Mouse (Mus musculus) mesoderm, embryonic 11.5 days (tissue): Measurements from ENCODE around the gene Gm20388.

Experiments
- DNase-seq: peaks from one replicate; pipeline ENCODE4 v3.0.0-alpha.2; 2012; ENCODE audit warnings: low read depth, low spot score

Gene Gm20388

GRCm38 (mm10) chr8:122546811-122547453 lies 2636.3 kb downstream of the Gm20388 start:
- DNase-seq: no peak

- no peak for DNase-seq
Observed at GRCm38 (mm10) chr8:122547815-122548214, 2637.2 kb downstream of the Gm20388 start.

- no peak for DNase-seq
Observed at GRCm38 (mm10) chr8:122548331-122548730, 2637.7 kb downstream of the Gm20388 start.

GRCm38 (mm10) chr8:122548891-122549439 lies 2638.3 kb downstream of the Gm20388 start:
- no peak for DNase-seq

GRCm38 (mm10) chr8:122550234-122550994 lies 2639.8 kb downstream of the Gm20388 start:
- DNase-seq: peak; percentile 68

- DNase-seq: no peak
Observed at GRCm38 (mm10) chr8:122550995-122551264, 2640.3 kb downstream of the Gm20388 start.

GRCm38 (mm10) chr8:122551265-122552051 lies 2640.8 kb downstream of the Gm20388 start, which contains the start of gene Piezo1:
TSS of gene Piezo1 (minus strand) at chr8:122551329.
- DNase-seq: peak; percentile 89

GRCm38 (mm10) chr8:122554786-122555185 lies 2644.1 kb downstream of the Gm20388 start:
- no peak for DNase-seq

- DNase-seq: no peak
Observed at GRCm38 (mm10) chr8:122556030-122557009, 2645.7 kb downstream of the Gm20388 start.

GRCm38 (mm10) chr8:122557248-122558038 lies 2646.8 kb downstream of the Gm20388 start:
- no peak for DNase-seq

GRCm38 (mm10) chr8:122558671-122559349 lies 2648.2 kb downstream of the Gm20388 start:
- peak; percentile 54 for DNase-seq

GRCm38 (mm10) chr8:122561199-122561598 lies 2650.6 kb downstream of the Gm20388 start:
- DNase-seq: no peak

GRCm38 (mm10) chr8:122564363-122565352 lies 2654.0 kb downstream of the Gm20388 start:
- no peak for DNase-seq

- DNase-seq: no peak
Observed at GRCm38 (mm10) chr8:122566766-122567165, 2656.1 kb downstream of the Gm20388 start.

- peak; percentile 98 for DNase-seq
Observed at GRCm38 (mm10) chr8:122567361-122568108, 2656.9 kb downstream of the Gm20388 start, which contains the start of gene Cdt1. TSS of gene Cdt1 (plus strand) at chr8:122568015.

- DNase-seq: no peak
Observed at GRCm38 (mm10) chr8:122568109-122568504, 2657.5 kb downstream of the Gm20388 start.

- no peak for DNase-seq
Observed at GRCm38 (mm10) chr8:122568881-122569309, 2658.3 kb downstream of the Gm20388 start.
